Mouse (Mus musculus): ENCODE results near the gene Fosl1.

- no peak for TF ChIP-seq CTCF (IDR thresholded peaks at IDR 0.05; ENCODE audit: control insufficient read depth, insufficient read depth, insufficient read length)
- no peak for TF ChIP-seq MYOD1 (IDR thresholded peaks at IDR 0.05; ENCODE audit: control insufficient read depth, insufficient read length, low read depth)
- TF ChIP-seq MAX (IDR thresholded peaks at IDR 0.05) = no peak
- no peak for TF ChIP-seq USF1 (IDR thresholded peaks at IDR 0.05; ENCODE audit: low read depth)
- TF ChIP-seq FOSL1 (IDR thresholded peaks at IDR 0.05; ENCODE audit: insufficient read depth, low read length, poor library complexity, severe bottlenecking) = no peak
- TF ChIP-seq CEBPB (IDR thresholded peaks at IDR 0.05; ENCODE audit: low read depth) = no peak
- no peak for TF ChIP-seq MYOG (IDR thresholded peaks at IDR 0.05; ENCODE audit: control insufficient read depth, extremely low read depth, insufficient read length)
Measured at GRCm38 (mm10) chr19:5425906-5426565, 21.3 kb upstream of the Fosl1 start.
